27 mouse cellular contexts compared by ENCODE assay signal in the genomic region with DNA sequence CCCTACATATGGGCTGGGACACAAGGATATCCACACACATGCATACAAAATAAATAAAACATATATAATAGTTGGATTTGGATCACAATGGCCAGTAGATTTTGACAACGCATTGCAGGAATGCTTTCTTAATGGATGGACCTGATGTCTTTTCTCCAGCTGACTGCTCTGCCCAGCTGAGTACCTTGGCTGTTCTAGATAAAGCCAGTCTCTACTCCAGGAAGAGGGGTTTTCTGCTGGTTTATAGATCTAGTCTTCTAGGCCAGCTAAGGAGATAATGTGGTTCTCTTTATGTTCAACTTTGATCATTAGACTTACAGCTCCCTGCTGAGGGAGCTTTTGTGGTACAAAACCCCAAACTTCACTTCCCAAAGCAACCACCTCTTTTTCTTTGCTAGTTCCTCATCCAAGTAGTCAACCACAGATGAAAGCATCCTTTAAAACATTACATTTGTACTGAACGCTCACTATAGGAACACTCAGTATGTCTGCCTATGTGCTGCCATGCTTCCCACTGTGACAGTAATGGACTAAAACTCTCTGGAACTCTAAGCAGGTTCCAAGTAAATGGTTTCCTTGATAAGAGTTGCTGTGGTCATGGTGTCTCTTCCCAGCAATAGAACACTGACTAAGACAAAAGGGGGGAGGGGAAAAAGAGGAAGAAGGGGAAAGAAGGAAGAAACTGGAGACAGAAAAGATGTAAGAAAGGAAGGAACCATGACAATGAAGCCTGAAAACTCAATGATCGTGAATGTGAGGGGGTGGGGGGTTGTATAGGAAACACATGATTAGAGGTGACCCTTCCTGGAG. TPM values are rescaled to one million over a fixed set of nuclear protein-coding genes. Genes with fewer than 3 reads are reported as not detected.
DNase-seq lines count a peak whose midpoint lies in the region; ATAC-seq and TF ChIP-seq lines count a peak whose summit lies in the region.
"Had no signal": no experiment of that assay in that cellular context is flagged by ENCODE, and none has a peak within 500 bp of the region (broad histone marks: within the 10 kb centered on the region; RNA-seq: fewer than 3 reads in every experiment).

No protein-coding gene starts in this region.

- no peak overlapping the region for H3K4me2 ChIP-seq in hindbrain, embryonic 11.5 days (replicated peaks; ENCODE audit: low read depth, low read length)
- no peak overlapping the region for H3K4me2 ChIP-seq in lung, postnatal 0 days (replicated peaks; ENCODE audit: low read depth, low read length)
- H3K4me2 ChIP-seq: embryonic facial prominence, embryonic 12.5 days; embryonic facial prominence, embryonic 15.5 days; heart, embryonic 11.5 days; hindbrain, embryonic 14.5 days had no signal

- DNase-seq in MEL-GATA-1-ER (ENCODE audit: extremely low read depth, low read depth), result peak; percentile 78
- DNase-seq in hindbrain, embryonic 11.5 days (ENCODE audit: low spot score), result no peak
- DNase-seq in lung, postnatal 0 days (ENCODE audit: low spot score), result no peak
- DNase-seq in spleen, postnatal 36 days (ENCODE audit: low spot score in 2 of 2), result no peak
- DNase-seq: adrenal gland, postnatal 10 days; adrenal gland, postnatal 36 days; cerebellum, adult 11 months; cerebellum, adult 8-10 months; cerebellum, postnatal 10 days; cerebellum, postnatal 36 days; forebrain, postnatal 0 days; gastrocnemius, adult 2 months; gastrocnemius, postnatal 14 days; heart, adult 2 months had no signal

- H3K27ac ChIP-seq in macrophage, result 0 out of 2 replicates have a peak overlapping the region, but pooled peaks have one; percentile 12
- no peak overlapping the region for H3K27ac ChIP-seq in hindbrain, embryonic 11.5 days (ENCODE audit: low read depth, low read length)
- no peak overlapping the region for H3K27ac ChIP-seq in lung, postnatal 0 days (ENCODE audit: low read length)
- H3K27ac ChIP-seq: embryonic facial prominence, embryonic 12.5 days; embryonic facial prominence, embryonic 15.5 days; gastrocnemius, adult 2 months; heart, adult 2 months; hindbrain, embryonic 10.5 days; hindbrain, embryonic 14.5 days; hindbrain, postnatal 0 days had no signal

- no peak for TF ChIP-seq CTCF in lung, postnatal 0 days (IDR thresholded peaks at IDR 0.05)

- WGBS in macrophage (ENCODE audit: missing documents), result 25% methylated on average over 3 of the region's 3 CpGs
- 92% methylated on average over 3 of the region's 3 CpGs for WGBS in hindbrain, embryonic 11.5 days
- WGBS in lung, postnatal 0 days, result 81% methylated on average over 3 of the region's 3 CpGs

- H3K9me3 ChIP-seq in hindbrain, embryonic 11.5 days (ENCODE audit: control insufficient read depth, low read length), result no peaks in the 10 kb centered on the region
- no peaks in the 10 kb centered on the region for H3K9me3 ChIP-seq in lung, postnatal 0 days (ENCODE audit: low read length)
- H3K9me3 ChIP-seq: embryonic facial prominence, embryonic 12.5 days; embryonic facial prominence, embryonic 15.5 days; hindbrain, embryonic 10.5 days had no signal

- H3K79me2 ChIP-seq in macrophage (ENCODE audit: inconsistent target), result no peaks in the 10 kb centered on the region

- no peaks in the 10 kb centered on the region for H3K27me3 ChIP-seq in hindbrain, embryonic 11.5 days (ENCODE audit: control insufficient read depth, insufficient read depth, low read length)
- H3K27me3 ChIP-seq in lung, postnatal 0 days (replicated peaks; ENCODE audit: insufficient read depth, low read length), result no peaks in the 10 kb centered on the region
- H3K27me3 ChIP-seq: embryonic facial prominence, embryonic 12.5 days; embryonic facial prominence, embryonic 15.5 days; Patski had no signal

- no peaks in the 10 kb centered on the region for H3K4me1 ChIP-seq in hindbrain, embryonic 11.5 days (replicated peaks; ENCODE audit: control insufficient read depth, insufficient read depth, low read length)
- no peaks in the 10 kb centered on the region for H3K4me1 ChIP-seq in lung, postnatal 0 days (ENCODE audit: insufficient read depth, low read depth, low read length)
- H3K4me1 ChIP-seq: embryonic facial prominence, embryonic 12.5 days; embryonic facial prominence, embryonic 15.5 days; hindbrain, embryonic 10.5 days had no signal

- peak; percentile 72 for ATAC-seq in common myeloid progenitor, adult 5-6 weeks (replicated peaks; ENCODE audit: low read depth, poor library complexity, severe bottlenecking)
- no peak for ATAC-seq in hindbrain, embryonic 11.5 days (ENCODE audit: low FRiP score)
- no peak for ATAC-seq in lung, postnatal 0 days
- ATAC-seq: CD4-positive, CD25-positive, alpha-beta regulatory T cell, adult 4 months; forebrain, embryonic 14.5 days; forebrain, postnatal 0 days; hindbrain, postnatal 0 days; inflammation-experienced regulatory T-cells, adult 6 months; intestine, embryonic 16.5 days; Patski had no signal

- no peak for TF ChIP-seq EP300 in lung, postnatal 0 days (IDR thresholded peaks at IDR 0.05)

- no peaks in the 10 kb centered on the region for H3K36me3 ChIP-seq in macrophage (ENCODE audit: inconsistent target)
- H3K36me3 ChIP-seq in hindbrain, embryonic 11.5 days (ENCODE audit: control insufficient read depth, insufficient read depth, low read length), result no peaks in the 10 kb centered on the region
- no peaks in the 10 kb centered on the region for H3K36me3 ChIP-seq in lung, postnatal 0 days (ENCODE audit: insufficient read depth, low read length)
- H3K36me3 ChIP-seq: embryonic facial prominence, embryonic 12.5 days; embryonic facial prominence, embryonic 15.5 days; hindbrain, embryonic 10.5 days had no signal

- no peak overlapping the region for H3K9ac ChIP-seq in hindbrain, embryonic 11.5 days (ENCODE audit: low read depth, low read length)
- H3K9ac ChIP-seq in lung, postnatal 0 days (replicated peaks; ENCODE audit: low read depth), result no peak overlapping the region
- H3K9ac ChIP-seq: embryonic facial prominence, embryonic 12.5 days; embryonic facial prominence, embryonic 15.5 days; forebrain, postnatal 0 days; hindbrain, embryonic 14.5 days had no signal

- H3K4me3 ChIP-seq in macrophage (ENCODE audit: inconsistent target), result no peak overlapping the region
- no peak overlapping the region for H3K4me3 ChIP-seq in hindbrain, embryonic 11.5 days (ENCODE audit: low read depth, low read length)
- H3K4me3 ChIP-seq in lung, postnatal 0 days (ENCODE audit: low read depth, low read length), result no peak overlapping the region
- H3K4me3 ChIP-seq: embryonic facial prominence, embryonic 12.5 days; embryonic facial prominence, embryonic 15.5 days; gastrocnemius, adult 2 months; heart, adult 2 months; hindbrain, embryonic 10.5 days had no signal

RNA-seq across cellular contexts. Expression of gene Gng12, which starts 5.6 kb away (rescaled TPM):
- 79.5 and 88.0 TPM in 2 replicates for total RNA-seq in common myeloid progenitor, adult 5-6 weeks (2017)
- total RNA-seq in macrophage (2018; cell fraction: chromatin; rRNA removed), result 10 to 100 TPM in 24 of 26 experiments, 1 to 10 TPM in 2; 6.8 to 74.7 (median 26.0) TPM
- 100 to 1,000 TPM; 123 to 250 (median 177) TPM for total RNA-seq in macrophage (2018; cell fraction: cytosol; rRNA removed)
- total RNA-seq in macrophage (2018; cell fraction: nucleus; rRNA removed), result 100 to 1,000 TPM in 1 of 26 experiments, 10 to 100 TPM in 25; 29.3 to 124 (median 65.0) TPM
- 152 to 166 TPM (median 166 TPM) in 3 replicates for polyA plus RNA-seq in macrophage (2018)
- polyA plus RNA-seq in hindbrain, embryonic 11.5 days (2014; fragmentation: Nextera tagmentation; extraction: Ambion mirVana), result 49.4 and 52.7 TPM in 2 replicates
- polyA plus RNA-seq in lung, postnatal 0 days (2015; fragmentation: Nextera tagmentation; extraction: Ambion mirVana), result 77.1 and 82.5 TPM in 2 replicates
